Mouse (Mus musculus): ENCODE data around the gene Emp3. TPM values are rescaled to one million over a fixed set of nuclear protein-coding genes. Genes with fewer than 3 reads are reported as not detected.
A peak's percentile ranks its signal among the peaks of the same experiment; 100 is the strongest.
"Not testable (repeated sequence)": the region's sequence is repeated elsewhere in the genome, so short reads cannot be mapped to it uniquely, and the experiment has no call there.

Emp3 gene
- total and polyA plus RNA-seq, 3 experiments, result 18.8 to 135 (median 56.6) TPM

- in situ Hi-C loops (cut with MboI; ENCODE audit: low pct_ligation_motif_present, low pct_unique_long_range_greater_than_20kb, low sequenced_read_pairs), result no loop called here
- H3K9me3 ChIP-seq (replicated peaks; ENCODE audit: low read length), result no peaks in the 10 kb centered on the region
- H3K27ac ChIP-seq (ENCODE audit: insufficient read depth, low read depth), result no peak overlapping the region
- H3K79me2 ChIP-seq (replicated peaks; ENCODE audit: control insufficient read depth, extremely low read depth, insufficient read depth, poor library complexity, severe bottlenecking), result no peaks in the 10 kb centered on the region
- H3K4me3 ChIP-seq (replicated peaks in 1 of 3; ENCODE audit: low read depth in 2 of 3, low read length in 2 of 3, poor library complexity in 1 of 3), result no peak overlapping the region
- H3K27me3 ChIP-seq (replicated peaks), result no peaks in the 10 kb centered on the region
- DNase-seq (ENCODE audit: extremely low read depth), result no peak
- H3K4me1 ChIP-seq (ENCODE audit: control insufficient read depth in 1 of 2, insufficient read depth in 2 of 2), result no peaks in the 10 kb centered on the region
- no peak overlapping the region for H3K9ac ChIP-seq (ENCODE audit: insufficient read depth, low read depth)
- no peak overlapping the region for H3K4me2 ChIP-seq (ENCODE audit: insufficient read depth, low read depth, poor library complexity, severe bottlenecking)
- H3K36me3 ChIP-seq (replicated peaks in 1 of 2; ENCODE audit: control insufficient read depth in 1 of 2, insufficient read depth in 1 of 2, low read length in 1 of 2), result no peaks in the 10 kb centered on the region
- TF ChIP-seq MEF2A (IDR thresholded peaks at IDR 0.05; ENCODE audit: borderline replicate concordance, low read depth, low read length) (no peak), MAZ (IDR thresholded peaks at IDR 0.05; ENCODE audit: low read depth, low read length) (no peak), PAX5 (IDR thresholded peaks at IDR 0.05; ENCODE audit: low read length) (no peak), MAX (IDR thresholded peaks at IDR 0.05; ENCODE audit: low read length) (no peak), NELFE (IDR thresholded peaks at IDR 0.05; ENCODE audit: low read depth, low read length) (no peak), ZKSCAN1 (IDR thresholded peaks at IDR 0.05; ENCODE audit: borderline replicate concordance, low read depth, low read length) (no peak), ZNF384 (IDR thresholded peaks at IDR 0.05; ENCODE audit: low read depth, low read length) (no peak), GABPA (IDR thresholded peaks at IDR 0.05; ENCODE audit: insufficient replicate concordance, low read depth, low read length) (no peak), BHLHE40 (IDR thresholded peaks at IDR 0.05; ENCODE audit: low read depth, low read length) (no peak), NRF1 (IDR thresholded peaks at IDR 0.05; ENCODE audit: low read depth, low read length) (no peak), E2F4 (IDR thresholded peaks at IDR 0.05; ENCODE audit: insufficient replicate concordance, low read depth, low read length) (no peak), CHD1 (IDR thresholded peaks at IDR 0.05; ENCODE audit: low read depth, low read length) (no peak), ELF1 (IDR thresholded peaks at IDR 0.05; ENCODE audit: low read depth, low read length) (no peak), ZC3H11A (IDR thresholded peaks at IDR 0.05; ENCODE audit: low read depth, low read length) (no peak), ZMIZ1 (IDR thresholded peaks at IDR 0.05; ENCODE audit: low read depth, low read length) (no peak), JUN (IDR thresholded peaks at IDR 0.05; ENCODE audit: insufficient read depth, low read depth, low read length) (no peak)
- dilution Hi-C loops (cut with MboI; ENCODE audit: extremely low pct_ligation_motif_present, extremely low pct_unique_long_range_greater_than_20kb, low sequenced_read_pairs), result no loop called here
Measured at GRCm38 (mm10) chr7:45949061-45949460, 27.9 kb upstream of the Emp3 start.

DNA sequence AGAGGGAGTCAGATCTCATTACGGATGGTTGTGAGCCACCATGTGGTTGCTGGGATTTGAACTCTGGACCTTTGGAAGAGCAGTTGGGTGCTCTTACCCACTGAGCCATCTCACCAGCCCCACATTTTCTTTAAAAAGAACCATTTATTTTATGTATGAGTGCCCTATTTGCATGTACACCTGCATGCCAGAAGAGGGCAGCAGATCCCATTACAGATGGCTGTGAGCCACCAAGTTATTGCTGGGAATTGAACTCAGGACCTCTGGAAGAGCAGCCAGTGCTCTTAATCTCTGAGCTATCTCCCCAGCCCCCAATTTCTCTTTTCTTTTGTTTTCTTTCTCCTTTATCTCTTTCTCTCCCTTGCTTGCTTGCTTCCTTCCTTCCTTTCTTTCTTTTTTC lies 22.1 kb upstream of the Emp3 start:
- peak; percentile 78 for TF ChIP-seq SMC3 (IDR thresholded peaks at IDR 0.05; ENCODE audit: low read depth, low read length)
- TF ChIP-seq ZC3H11A (IDR thresholded peaks at IDR 0.05; ENCODE audit: low read depth, low read length), result peak; percentile 25
- TF ChIP-seq CTCF (conservative IDR thresholded peaks at IDR 0.05 in 1 of 2, IDR thresholded peaks at IDR 0.05 in 1 of 2; ENCODE audit: low read depth in 2 of 2, low read length in 2 of 2), result peak; percentile 44 to 67
- TF ChIP-seq RAD21 (IDR thresholded peaks at IDR 0.05; ENCODE audit: low read depth, low read length), result peak; percentile 57
- H3K9ac ChIP-seq (ENCODE audit: insufficient read depth, low read depth); H3K27ac ChIP-seq (ENCODE audit: insufficient read depth, low read depth); H3K36me3 ChIP-seq (replicated peaks in 1 of 2; ENCODE audit: control insufficient read depth in 1 of 2, insufficient read depth in 1 of 2, low read length in 1 of 2); dilution Hi-C loops (cut with MboI; ENCODE audit: extremely low pct_ligation_motif_present, extremely low pct_unique_long_range_greater_than_20kb, low sequenced_read_pairs); H3K4me1 ChIP-seq (ENCODE audit: control insufficient read depth in 1 of 2, insufficient read depth in 2 of 2); DNase-seq (ENCODE audit: extremely low read depth); H3K9me3 ChIP-seq (replicated peaks; ENCODE audit: low read length); H3K4me3 ChIP-seq (replicated peaks in 1 of 3; ENCODE audit: low read depth in 2 of 3, low read length in 2 of 3, poor library complexity in 1 of 3); H3K79me2 ChIP-seq (replicated peaks; ENCODE audit: control insufficient read depth, extremely low read depth, insufficient read depth, poor library complexity, severe bottlenecking); H3K27me3 ChIP-seq (replicated peaks); H3K4me2 ChIP-seq (ENCODE audit: insufficient read depth, low read depth, poor library complexity, severe bottlenecking): not testable (repeated sequence)
- in situ Hi-C loops (cut with MboI; ENCODE audit: low pct_ligation_motif_present, low pct_unique_long_range_greater_than_20kb, low sequenced_read_pairs), result loop anchor here (5.0 kb wide), 2 partner anchors 69 to 71 kb away; partner anchors contain the start of gene Kdelr1
